Mouse (Mus musculus): ENCODE results near the gene Coro7. TPM values are rescaled to one million over a fixed set of nuclear protein-coding genes. Genes with fewer than 3 reads are reported as not detected.

Gene Coro7
- polyA plus RNA-seq, 1 experiment from 2014 or later, result 24.3 TPM

DNA sequence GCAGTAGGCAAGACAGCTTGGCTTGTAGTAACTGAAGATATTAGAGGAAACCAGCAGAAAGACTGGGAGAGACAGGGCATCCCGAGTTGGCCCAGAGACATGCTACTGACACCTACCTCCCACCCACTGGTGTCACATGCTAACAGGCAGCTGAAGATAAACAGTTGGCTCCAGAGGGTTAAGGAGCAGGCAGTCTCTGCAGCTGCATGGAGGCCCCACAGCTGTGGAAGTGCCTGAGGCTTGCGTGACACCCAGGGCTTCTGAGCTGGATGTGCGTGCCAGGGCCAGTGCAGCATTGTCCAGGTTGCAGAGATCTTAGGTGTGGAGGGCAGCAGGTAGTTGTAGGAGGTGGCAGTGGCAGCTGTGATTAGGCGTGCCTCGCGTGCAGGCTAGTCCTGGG is 52.5 kb downstream of the Coro7 start:
- Histone ChIP-seq H3K36me3 (peaks cover 14% of the 10 kb centered on the region), H3K27me3 (no peaks in the 10 kb centered on the region), H3K4me1 (peaks cover 15% of the 10 kb centered on the region), H3K4me3 (no peak overlapping the region), H3K4me2 (replicated peaks) (no peak overlapping the region), H3K9ac (no peak overlapping the region), H3K9me3 (replicated peaks) (no peaks in the 10 kb centered on the region), H3K27ac (no peak overlapping the region)
- no peak for ATAC-seq (ENCODE audit: low FRiP score)
- whole genome bisulfite sequencing, result 91% methylated on average over 6 of the region's 6 CpGs

DNA sequence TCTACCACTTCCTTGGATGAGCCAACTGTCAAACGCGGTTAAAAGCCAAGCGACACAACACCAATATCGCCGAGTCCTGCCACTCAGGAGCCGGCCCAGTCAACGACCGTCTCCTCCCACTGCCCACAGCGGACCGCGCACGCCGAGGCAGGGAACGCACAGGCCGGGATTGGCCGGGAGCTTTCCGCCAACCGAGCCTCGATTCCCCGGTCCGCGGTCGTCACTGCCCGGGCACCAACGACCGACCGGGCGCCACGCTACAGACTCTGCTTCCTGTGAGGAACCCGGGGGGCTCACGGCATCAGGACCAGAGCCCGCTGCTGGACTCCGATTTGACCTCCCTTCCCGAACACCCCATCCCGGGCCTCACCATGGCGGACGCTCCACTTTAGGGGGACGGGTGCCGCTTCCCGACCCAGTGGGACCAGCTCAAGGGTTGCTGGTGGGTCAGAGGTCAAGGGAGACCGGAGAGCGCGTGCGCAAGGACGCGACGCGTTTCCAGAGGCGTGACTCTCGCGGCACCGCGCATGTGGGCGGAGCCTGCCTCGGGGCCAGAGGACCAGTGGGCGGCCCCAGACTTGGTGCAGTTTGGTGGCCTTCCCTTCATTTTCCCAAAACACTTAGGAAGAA is 55.0 kb downstream of the Coro7 start, which contains the start of gene Pam16:
Gene Pam16, minus strand, starts transcription at position 508 of the 630 bp plus-strand sequence.
- Histone ChIP-seq H3K4me1 (peaks cover 21% of the 10 kb centered on the region), H3K9me3 (replicated peaks) (no peaks in the 10 kb centered on the region), H3K4me3 (peak within 1 kb of the TSS; percentile 75), H3K9ac (peak within 1 kb of the TSS; percentile 80), H3K36me3 (peaks cover 11% of the 10 kb centered on the region), H3K27me3 (no peaks in the 10 kb centered on the region), H3K27ac (peak within 1 kb of the TSS; percentile 86), H3K4me2 (replicated peaks) (peak within 1 kb of the TSS; percentile 63)
- under 1% methylated on average over 56 of the region's 56 CpGs for WGBS
- peak; percentile 88 for ATAC-seq (ENCODE audit: low FRiP score)

DNA sequence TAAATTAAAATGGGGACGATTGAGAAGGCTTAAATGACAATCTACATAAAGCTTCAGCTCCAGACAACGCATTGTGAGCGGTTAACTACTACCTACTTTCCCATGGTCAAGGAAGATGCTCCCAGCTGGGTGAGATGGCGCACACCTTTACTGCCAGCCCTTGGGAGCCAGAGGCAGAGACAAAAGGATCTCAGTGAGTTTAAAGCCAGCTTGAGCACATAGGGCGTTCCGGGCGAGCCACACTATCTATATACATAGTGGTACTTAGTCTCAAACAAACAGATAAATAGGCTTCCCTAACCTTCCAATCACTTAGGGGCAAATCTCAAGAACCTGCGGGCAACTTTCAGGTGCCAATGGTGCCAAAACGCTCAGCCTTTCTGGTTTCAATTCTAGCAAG is 55.5 kb downstream of the Coro7 start:
- peak overlapping the region; percentile 75 for H3K4me3 ChIP-seq
- H3K36me3 ChIP-seq, result peaks cover 11% of the 10 kb centered on the region
- 20% methylated on average over 9 of the region's 9 CpGs for WGBS
- peak overlapping the region; percentile 63 for H3K4me2 ChIP-seq (replicated peaks)
- H3K4me1 ChIP-seq, result peaks cover 21% of the 10 kb centered on the region
- ATAC-seq (ENCODE audit: low FRiP score), result no peak
- peak overlapping the region; percentile 86 for H3K27ac ChIP-seq
- H3K9ac ChIP-seq, result peak overlapping the region; percentile 80
- no peaks in the 10 kb centered on the region for H3K9me3 ChIP-seq (replicated peaks)
- no peaks in the 10 kb centered on the region for H3K27me3 ChIP-seq

DNA sequence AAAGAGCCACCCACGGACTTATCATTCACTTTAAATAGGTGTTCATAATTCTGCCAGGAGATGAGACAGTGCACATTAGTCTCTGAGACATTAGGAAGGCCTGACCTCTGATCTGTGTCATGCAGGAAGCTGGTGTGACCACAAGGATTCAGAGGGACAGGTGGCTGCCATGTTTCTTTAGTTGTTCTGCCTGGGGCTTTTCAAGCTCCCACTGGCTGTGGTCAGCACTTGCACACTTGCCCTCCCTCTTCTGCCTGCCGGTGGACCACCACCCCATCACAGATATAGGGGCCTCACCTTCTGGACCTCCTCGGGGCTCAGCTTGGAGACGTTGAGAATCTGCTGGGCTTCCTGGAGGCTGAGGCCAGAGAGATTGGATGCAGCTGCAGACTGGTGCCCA is 62.7 kb downstream of the Coro7 start:
- no peaks in the 10 kb centered on the region for H3K27me3 ChIP-seq
- H3K9me3 ChIP-seq (replicated peaks), result no peaks in the 10 kb centered on the region
- no peak overlapping the region for H3K9ac ChIP-seq
- peaks cover 65% of the 10 kb centered on the region for H3K36me3 ChIP-seq
- ATAC-seq (ENCODE audit: low FRiP score), result no peak
- H3K27ac ChIP-seq, result no peak overlapping the region
- H3K4me3 ChIP-seq, result no peak overlapping the region
- WGBS, result 92% methylated on average over 4 of the region's 4 CpGs
- no peak overlapping the region for H3K4me2 ChIP-seq (replicated peaks)
- peaks cover 4% of the 10 kb centered on the region; the same call in 1 of the 2 replicates for H3K4me1 ChIP-seq

DNA sequence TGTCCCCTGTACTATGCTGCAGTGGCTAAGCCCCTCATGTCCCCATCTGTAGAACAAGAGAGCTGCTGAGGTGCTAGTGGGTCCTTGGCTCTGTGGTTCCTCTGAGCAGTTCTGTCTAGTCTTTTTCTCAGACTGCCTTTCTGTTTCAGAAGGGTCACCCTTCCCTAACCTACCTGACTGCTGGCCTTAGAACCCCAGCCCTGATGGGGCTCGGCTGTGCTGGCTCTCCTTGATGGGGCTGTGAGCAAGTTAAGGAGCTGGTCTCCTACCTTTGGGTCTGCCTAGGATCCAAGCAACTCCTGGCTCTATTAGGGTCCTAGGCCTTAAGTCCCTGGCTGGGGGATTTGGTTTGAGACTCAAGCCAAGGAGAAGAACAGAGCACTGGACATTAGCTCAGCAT is 64.3 kb downstream of the Coro7 start:
- no peaks in the 10 kb centered on the region for H3K9me3 ChIP-seq (replicated peaks)
- H3K9ac ChIP-seq, result no peak overlapping the region
- no peak overlapping the region for H3K4me3 ChIP-seq
- H3K27ac ChIP-seq, result no peak overlapping the region
- no peaks in the 10 kb centered on the region for H3K4me1 ChIP-seq
- WGBS, result 92% methylated on average over 1 of the region's 1 CpGs
- no peak for ATAC-seq (ENCODE audit: low FRiP score)
- H3K36me3 ChIP-seq, result peaks cover 78% of the 10 kb centered on the region
- H3K4me2 ChIP-seq (replicated peaks), result no peak overlapping the region
- H3K27me3 ChIP-seq, result no peaks in the 10 kb centered on the region

DNA sequence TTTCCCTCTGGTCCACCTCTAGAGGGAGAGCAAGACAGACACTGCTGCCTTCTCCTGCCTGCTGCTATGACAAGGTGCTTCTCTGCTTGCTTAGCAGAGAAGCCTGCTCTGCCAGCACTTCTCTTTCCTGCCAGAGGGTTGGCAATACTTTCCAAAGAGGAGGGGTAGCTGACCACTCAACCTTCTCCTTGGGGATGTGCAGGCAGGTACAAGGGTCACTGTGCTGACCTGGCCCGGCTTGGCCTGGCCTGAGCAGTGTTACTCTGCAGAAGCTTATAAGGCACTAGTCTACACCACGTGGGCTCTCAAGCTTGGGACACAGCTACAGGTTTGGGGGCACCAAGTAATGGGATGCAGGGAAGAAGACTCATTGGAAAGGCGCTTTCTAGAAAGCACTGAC is 64.9 kb downstream of the Coro7 start:
- Histone ChIP-seq H3K9me3 (replicated peaks) (no peaks in the 10 kb centered on the region), H3K4me2 (replicated peaks) (no peak overlapping the region), H3K4me1 (no peaks in the 10 kb centered on the region), H3K27ac (no peak overlapping the region), H3K9ac (no peak overlapping the region), H3K27me3 (no peaks in the 10 kb centered on the region), H3K36me3 (peaks cover 85% of the 10 kb centered on the region), H3K4me3 (no peak overlapping the region)
- ATAC-seq (ENCODE audit: low FRiP score), result no peak
- WGBS, result 92% methylated on average over 3 of the region's 3 CpGs

DNA sequence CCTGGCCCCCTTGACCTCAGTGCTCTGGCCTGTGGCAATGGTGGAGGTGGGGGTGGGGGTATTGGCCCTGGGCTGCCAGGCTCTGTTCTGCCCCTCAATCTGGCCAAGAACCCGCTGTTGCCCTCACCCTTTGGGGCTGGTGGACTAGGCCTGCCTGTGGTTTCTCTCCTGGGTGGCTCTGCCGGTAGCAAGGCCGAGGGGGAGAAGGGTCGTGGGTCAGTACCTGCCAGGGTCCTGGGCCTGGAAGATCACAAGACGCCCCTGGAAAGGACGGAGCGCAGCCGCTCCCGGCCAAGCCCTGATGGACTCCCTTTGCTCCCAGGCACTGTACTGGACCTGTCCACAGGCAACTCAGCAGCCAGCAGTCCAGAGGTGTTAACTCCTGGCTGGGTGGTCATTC is 65.8 kb downstream of the Coro7 start:
- 93% methylated on average over 9 of the region's 9 CpGs for WGBS
- H3K9ac ChIP-seq, result no peak overlapping the region
- no peak overlapping the region for H3K27ac ChIP-seq
- no peak overlapping the region for H3K4me2 ChIP-seq (replicated peaks)
- no peaks in the 10 kb centered on the region for H3K4me1 ChIP-seq
- H3K27me3 ChIP-seq, result no peaks in the 10 kb centered on the region
- peaks cover 86% of the 10 kb centered on the region for H3K36me3 ChIP-seq
- ATAC-seq (ENCODE audit: low FRiP score), result no peak
- H3K4me3 ChIP-seq, result no peak overlapping the region
- no peaks in the 10 kb centered on the region for H3K9me3 ChIP-seq (replicated peaks)

DNA sequence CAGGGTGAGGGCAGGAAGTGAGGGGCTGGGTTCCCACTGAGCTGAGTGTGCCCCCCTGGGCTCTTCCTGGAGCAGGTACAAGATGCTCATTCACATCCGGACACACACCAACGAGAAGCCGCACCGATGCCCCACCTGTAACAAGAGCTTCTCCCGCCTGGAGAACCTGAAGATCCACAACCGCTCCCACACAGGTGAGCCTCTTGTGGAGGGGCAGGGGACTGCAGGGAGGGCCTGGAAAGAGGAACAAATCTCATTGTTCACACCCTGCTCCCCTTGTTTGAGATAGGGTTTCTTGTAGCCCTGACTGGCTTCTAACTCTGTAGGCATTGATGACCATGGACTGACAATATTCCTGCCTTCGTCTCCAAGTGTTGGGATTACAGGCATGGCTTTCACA is 67.9 kb downstream of the Coro7 start:
- 96% methylated on average over 7 of the region's 7 CpGs for WGBS
- no peak overlapping the region for H3K4me3 ChIP-seq

DNA sequence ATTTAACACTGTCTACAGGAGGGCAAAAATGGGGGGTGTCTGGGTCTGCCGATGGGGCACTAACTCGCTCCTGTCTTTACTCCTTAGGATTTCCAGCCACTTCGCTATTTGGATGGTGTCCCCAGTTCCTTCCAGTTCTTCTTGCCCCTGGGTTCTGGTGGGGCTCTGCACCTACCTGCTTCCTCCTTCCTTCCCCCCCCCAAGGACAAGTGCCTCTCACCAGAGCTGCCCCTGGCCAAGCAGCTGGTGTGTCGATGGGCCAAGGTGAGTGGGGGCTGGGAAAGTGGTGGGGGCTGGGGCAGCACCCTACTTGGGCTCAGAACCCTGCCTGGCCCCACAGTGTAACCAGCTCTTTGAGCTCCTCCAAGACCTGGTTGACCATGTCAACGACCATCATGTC is 68.4 kb downstream of the Coro7 start:
- Histone ChIP-seq H3K27me3 (no peaks in the 10 kb centered on the region), H3K9me3 (replicated peaks) (no peaks in the 10 kb centered on the region), H3K36me3 (peaks cover 67% of the 10 kb centered on the region), H3K4me3 (no peak overlapping the region), H3K4me1 (peaks cover 19% of the 10 kb centered on the region), H3K9ac (no peak overlapping the region), H3K27ac (no peak overlapping the region), H3K4me2 (replicated peaks) (no peak overlapping the region)
- 88% methylated on average over 5 of the region's 5 CpGs for WGBS
- ATAC-seq (ENCODE audit: low FRiP score), result no peak

More for the DNA sequence above, 67.9 kb downstream of the Coro7 start:
- Histone ChIP-seq H3K9ac (no peak overlapping the region), H3K4me1 (peaks cover 15% of the 10 kb centered on the region), H3K36me3 (peaks cover 70% of the 10 kb centered on the region), H3K27me3 (no peaks in the 10 kb centered on the region), H3K27ac (no peak overlapping the region), H3K4me2 (replicated peaks) (no peak overlapping the region), H3K9me3 (replicated peaks) (no peaks in the 10 kb centered on the region)
- no peak for ATAC-seq (ENCODE audit: low FRiP score)

DNA sequence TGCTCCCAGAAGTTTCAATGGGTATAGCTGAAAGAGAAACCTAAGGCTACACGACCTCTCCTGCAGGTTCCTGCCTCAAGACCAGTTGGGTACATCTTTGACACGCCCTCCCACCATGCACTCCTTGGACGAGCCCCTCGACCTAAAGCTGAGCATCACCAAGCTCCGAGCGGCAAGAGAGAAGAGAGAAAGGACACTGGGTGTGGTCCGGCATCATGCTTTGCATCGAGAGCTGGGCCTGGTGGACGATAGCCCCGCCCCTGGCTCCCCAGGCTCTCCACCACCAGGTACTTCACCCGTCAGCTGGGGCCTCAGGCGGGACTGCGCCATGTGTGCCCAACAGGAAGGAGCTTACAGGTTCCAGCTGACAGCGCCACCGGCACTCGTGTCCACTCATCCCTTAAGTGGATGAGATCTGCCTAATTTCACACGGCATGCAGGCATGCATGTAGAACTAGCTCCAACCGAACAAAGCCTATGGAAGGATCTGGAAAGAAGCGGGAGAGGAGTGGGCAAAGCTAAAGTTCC is 71.0 kb downstream of the Coro7 start:
- no peak overlapping the region for H3K27ac ChIP-seq
- peaks cover 41% of the 10 kb centered on the region for H3K36me3 ChIP-seq
- no peak overlapping the region for H3K9ac ChIP-seq
- no peak overlapping the region for H3K4me2 ChIP-seq (replicated peaks)
- H3K4me1 ChIP-seq, result peaks cover 45% of the 10 kb centered on the region
- 88% methylated on average over 19 of the region's 19 CpGs for WGBS
- ATAC-seq (ENCODE audit: low FRiP score), result no peak
- no peak overlapping the region for H3K4me3 ChIP-seq
- no peaks in the 10 kb centered on the region for H3K27me3 ChIP-seq
- no peaks in the 10 kb centered on the region for H3K9me3 ChIP-seq (replicated peaks)

DNA sequence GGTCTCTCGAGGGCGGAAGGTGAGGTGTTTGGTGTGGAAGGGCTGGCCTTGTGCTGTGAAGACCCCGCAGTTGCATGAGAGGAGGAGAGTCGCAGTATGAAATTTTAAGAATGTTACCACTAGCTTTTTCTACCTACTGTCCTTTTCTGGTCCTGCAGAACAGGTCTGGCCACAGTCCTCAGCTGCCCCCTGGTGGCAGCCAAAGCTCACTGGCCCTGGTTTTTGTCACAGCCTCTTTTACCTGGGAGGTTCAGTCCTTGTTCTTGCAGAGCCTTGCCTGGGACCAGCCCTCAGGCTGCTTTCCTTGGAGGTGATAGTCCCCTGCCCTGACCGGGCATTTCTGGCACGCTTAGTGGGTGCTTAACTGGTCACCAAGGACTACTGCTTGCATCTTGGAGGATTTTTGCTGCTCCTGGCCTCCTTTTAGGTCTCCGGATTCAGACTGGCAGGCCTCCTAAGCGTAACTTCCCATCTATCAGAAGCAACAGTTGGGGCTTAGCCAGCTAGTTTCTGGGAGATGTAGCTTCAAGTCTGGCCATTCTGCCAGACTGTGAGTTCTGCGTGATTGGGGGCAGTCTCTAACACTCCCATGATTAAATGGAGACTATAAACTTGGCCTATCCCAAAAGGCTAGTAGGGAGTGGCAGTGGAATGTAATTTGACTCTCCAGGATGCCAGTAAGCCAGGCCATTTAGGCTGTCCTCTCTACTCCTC is 71.6 kb downstream of the Coro7 start:
- Histone ChIP-seq H3K27ac (peak overlapping the region; percentile 37; the same call in 1 of the 2 replicates), H3K36me3 (peaks cover 35% of the 10 kb centered on the region), H3K4me2 (replicated peaks) (no peak overlapping the region), H3K9ac (no peak overlapping the region), H3K4me3 (no peak overlapping the region), H3K9me3 (replicated peaks) (no peaks in the 10 kb centered on the region), H3K4me1 (peaks cover 52% of the 10 kb centered on the region), H3K27me3 (no peaks in the 10 kb centered on the region)
- WGBS, result 60% methylated on average over 9 of the region's 9 CpGs
- ATAC-seq (ENCODE audit: low FRiP score), result 0 out of 2 replicates have a peak, but pooled peaks have one; percentile 5

DNA sequence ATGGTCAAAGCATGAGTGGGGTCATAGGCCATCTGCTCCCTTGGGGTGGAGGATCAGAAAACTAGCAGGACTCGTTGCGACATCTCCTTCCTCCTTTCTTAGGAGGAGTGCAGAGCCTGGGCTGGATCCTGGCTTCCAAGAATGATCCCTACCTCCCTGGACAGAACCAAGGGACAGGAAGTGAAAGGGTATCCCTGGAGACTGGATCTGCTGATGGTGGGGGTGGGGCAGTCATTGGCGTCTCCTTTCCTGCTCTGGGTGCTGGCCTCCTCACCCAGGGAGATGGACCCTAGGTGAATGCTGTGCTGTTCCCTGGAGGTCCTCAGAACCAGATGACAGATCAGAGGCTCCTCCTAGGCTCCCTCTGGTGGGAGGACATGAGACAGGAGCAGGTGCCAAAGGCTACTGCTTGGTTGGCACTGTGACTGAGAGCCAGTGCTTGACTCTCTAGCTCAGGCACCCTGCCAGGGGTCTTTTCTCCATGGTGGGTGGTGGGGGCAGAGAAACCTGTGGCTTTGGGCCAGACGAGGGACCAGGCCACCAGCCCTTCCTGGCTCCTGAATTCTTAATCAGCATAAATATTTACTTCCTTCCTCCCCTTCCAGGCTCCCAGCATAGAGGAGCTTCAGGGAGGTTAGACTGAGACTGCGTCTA is 73.0 kb downstream of the Coro7 start:
- Histone ChIP-seq H3K4me3 (no peak overlapping the region), H3K27me3 (no peaks in the 10 kb centered on the region), H3K36me3 (peaks cover 27% of the 10 kb centered on the region), H3K4me1 (peaks cover 65% of the 10 kb centered on the region), H3K4me2 (replicated peaks) (no peak overlapping the region), H3K9ac (peak overlapping the region; percentile 10; the same call in 1 of the 2 replicates), H3K27ac (peak overlapping the region; percentile 37), H3K9me3 (replicated peaks) (no peaks in the 10 kb centered on the region)
- ATAC-seq (ENCODE audit: low FRiP score), result no peak
- WGBS, result 31% methylated on average over 5 of the region's 5 CpGs
